Mouse (Mus musculus) heart, adult 2 months (tissue): ENCODE data around the gene Casp1. TPM values are rescaled to one million over a fixed set of nuclear protein-coding genes. Genes with fewer than 3 reads are reported as not detected.

Source experiments
- DNase-seq, 2 experiments: peaks; one replicate each; pipeline ENCODE4 v3.0.0; 2021
- H3K27ac ChIP-seq: fragments of 200-600 bp; 2 replicates; pipeline ENCODE4 v1.8.1; 2022
- H3K27me3 ChIP-seq: fragments of 200-500 bp; 2 replicates; pipeline ENCODE4 v1.6.1; 2012; ENCODE audit warnings: mild to moderate bottlenecking, low read length, inconsistent platforms, mixed read lengths; ENCODE audit not compliant: control insufficient read depth, insufficient read depth
- H3K36me3 ChIP-seq: fragments of 200-500 bp; 2 replicates; pipeline ENCODE4 v1.6.1; 2012; ENCODE audit warnings: low read length, inconsistent platforms; ENCODE audit not compliant: control insufficient read depth, insufficient read depth
- H3K4me1 ChIP-seq: fragments of 200-500 bp; 2 replicates; pipeline ENCODE4 v1.6.1; 2011; ENCODE audit warnings: low read length; ENCODE audit not compliant: control insufficient read depth, insufficient read depth
- H3K4me3 ChIP-seq: fragments of 200-600 bp; 2 replicates; pipeline ENCODE4 v1.8.1; 2022
- H3K79me2 ChIP-seq: fragments of 200-500 bp; replicated peaks from 2 replicates; pipeline ENCODE4 v1.6.1; 2012; ENCODE audit warnings: mild to moderate bottlenecking, inconsistent platforms, low read length, moderate library complexity, mixed read lengths; ENCODE audit not compliant: control insufficient read depth, insufficient read depth
- H3K9ac ChIP-seq: fragments of 200-500 bp; 2 replicates; pipeline ENCODE4 v1.6.1; 2012; ENCODE audit warnings: low read depth, mild to moderate bottlenecking, control low read depth, inconsistent platforms, low read length, mixed read lengths
- CTCF ChIP-seq: fragments of 200-600 bp; IDR thresholded peaks from 2 replicates; pipeline ENCODE4 v1.8.1; 2022; ENCODE audit warnings: antibody characterized with exemption, mild to moderate bottlenecking, moderate library complexity
- EP300 ChIP-seq: fragments of 200-500 bp; IDR thresholded peaks from 2 replicates; pipeline ENCODE4 v1.6.1; 2011; ENCODE audit warnings: low read depth, low read length, control low read depth; ENCODE audit not compliant: insufficient read depth
- POLR2A ChIP-seq: fragments of 200-500 bp; IDR thresholded peaks from 2 replicates; pipeline ENCODE4 v1.6.1; 2011; ENCODE audit warnings: mild to moderate bottlenecking, low read depth, low read length, control low read depth; ENCODE audit not compliant: insufficient read depth
- WGBS: fragments of 180-500 bp; shearing (Covaris S2); methylation state at CpG from one replicate; pipeline ENCODE4 v1.1.7; 2018; 5-methylcytosine and 5-hydroxymethylcytosine counted together
- intact Hi-C: fragments of 180-260 bp; cut with DNase I; formaldehyde crosslinking; loops from one replicate; pipeline ENCODE4 v1.15.1; 2025
- polyA plus RNA-seq: library from polyadenylated mRNA; depleted of rRNA; stranded (reverse); fragments of >200 nt; gene quantifications from 2 replicates; pipeline ENCODE4 v1.2.3, GENCODE M21; 2012
- total RNA-seq, 2 experiments: library from RNA; stranded (reverse); gene quantifications; 2 replicates each; pipeline ENCODE4 v1.2.3; 2021

The Casp1 gene
- total and polyA plus RNA-seq, 3 experiments: 0.39 to 1.4 (median 0.93) TPM

DNA sequence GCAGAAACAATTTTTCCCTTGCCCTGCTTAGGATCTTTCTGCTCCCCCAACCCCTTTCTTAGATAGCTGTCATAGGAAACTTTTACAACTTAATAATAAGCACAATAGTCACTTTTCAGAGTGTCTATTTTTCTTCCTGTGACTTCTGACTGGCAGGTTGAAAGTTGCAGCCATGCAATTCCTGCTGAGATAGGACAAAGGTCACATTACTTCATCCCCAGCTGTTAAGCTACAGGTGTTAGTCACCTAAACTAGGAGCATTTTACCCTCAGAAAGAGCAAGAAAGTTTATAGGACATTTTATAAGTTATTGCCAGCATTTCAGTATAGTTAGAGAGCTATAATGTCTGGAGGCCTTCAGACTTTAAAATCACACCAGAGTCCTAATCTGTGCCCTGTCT, 11.7 kb upstream of the Casp1 start:
- H3K4me1 ChIP-seq: no peaks in the 10 kb centered on the region
- TF ChIP-seq EP300 (no peak), CTCF (no peak), POLR2A (no peak)
- H3K79me2 ChIP-seq: no peaks in the 10 kb centered on the region
- no peak for DNase-seq
- no peaks in the 10 kb centered on the region for H3K36me3 ChIP-seq
- no peak overlapping the region for H3K4me3 ChIP-seq
- no peak overlapping the region for H3K27ac ChIP-seq
- no peaks in the 10 kb centered on the region for H3K27me3 ChIP-seq
- H3K9ac ChIP-seq: no peak overlapping the region
- intact Hi-C loops: no loop called here

DNA sequence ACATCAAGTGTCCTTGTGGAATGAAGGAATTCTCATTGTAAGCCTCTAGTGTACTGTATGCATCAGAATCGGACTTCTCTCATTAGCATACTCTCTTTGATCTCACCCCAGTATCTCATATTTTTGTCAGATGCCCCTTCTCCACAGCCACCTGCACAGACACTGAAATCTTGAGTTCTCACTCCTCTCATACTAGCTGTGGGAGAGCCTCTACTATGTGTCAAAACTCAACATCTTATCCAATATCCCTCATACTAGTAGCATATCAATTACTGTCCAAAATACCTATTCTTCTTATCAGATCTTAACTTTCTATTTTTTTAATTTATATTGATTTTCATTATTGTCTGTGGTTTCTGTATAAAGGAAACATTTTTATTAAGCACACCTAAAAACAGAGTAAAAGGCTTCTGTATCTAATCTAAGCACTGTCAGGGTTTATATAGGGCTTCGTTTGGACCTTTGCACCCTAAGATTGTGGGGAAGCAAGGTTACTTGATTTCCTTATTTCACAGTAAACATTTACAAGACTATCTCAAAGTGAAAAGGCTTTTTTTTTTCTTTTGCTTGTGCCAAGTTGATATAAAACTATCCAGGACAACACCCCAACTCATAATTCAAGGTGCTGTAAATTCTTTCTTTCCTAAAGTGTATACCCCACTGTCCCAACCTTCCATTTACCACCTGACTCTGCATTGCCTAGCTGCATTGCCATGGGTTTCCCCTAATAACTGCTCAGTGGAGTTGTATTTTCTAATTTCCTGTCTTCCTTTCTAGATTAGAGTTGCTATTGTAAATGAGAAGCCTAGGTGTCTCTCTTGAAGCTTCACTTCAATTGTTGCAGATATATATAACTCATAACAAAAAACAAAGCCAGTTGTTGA, 1.7 kb upstream of the Casp1 start:
- Histone ChIP-seq H3K79me2 (no peaks in the 10 kb centered on the region), H3K27ac (no peak overlapping the region), H3K4me1 (no peaks in the 10 kb centered on the region; the same call in 1 of the 2 replicates), H3K9ac (no peak overlapping the region), H3K27me3 (no peaks in the 10 kb centered on the region), H3K36me3 (no peaks in the 10 kb centered on the region), H3K4me3 (no peak overlapping the region)
- intact Hi-C loops: no loop called here
- TF ChIP-seq CTCF: no peak
- 69% methylated on average over 2 of the region's 2 CpGs for WGBS
- DNase-seq: no peak

DNA sequence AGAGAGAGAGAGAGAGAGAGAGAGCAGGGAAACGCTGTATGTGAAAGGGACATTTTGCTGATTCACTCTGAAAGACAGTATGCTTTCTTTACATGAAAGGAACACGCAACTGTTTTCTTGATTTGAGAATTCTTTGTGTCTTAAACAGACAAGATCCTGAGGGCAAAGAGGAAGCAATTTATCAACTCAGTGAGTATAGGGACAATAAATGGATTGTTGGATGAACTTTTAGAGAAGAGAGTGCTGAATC, 740 bp downstream of the Casp1 start:
- WGBS: 72% methylated on average over 2 of the region's 2 CpGs
- no peaks in the 10 kb centered on the region for H3K79me2 ChIP-seq
- intact Hi-C loops: no loop called here
- no peaks in the 10 kb centered on the region for H3K27me3 ChIP-seq
- no peak for DNase-seq
- H3K4me3 ChIP-seq: no peak overlapping the region
- TF ChIP-seq EP300 (no peak), POLR2A (no peak), CTCF (no peak)
- no peaks in the 10 kb centered on the region; the same call in 1 of the 2 replicates for H3K4me1 ChIP-seq
- no peak overlapping the region for H3K9ac ChIP-seq
- H3K36me3 ChIP-seq: no peaks in the 10 kb centered on the region
- H3K27ac ChIP-seq: no peak overlapping the region; the same call in 1 of the 2 replicates

DNA sequence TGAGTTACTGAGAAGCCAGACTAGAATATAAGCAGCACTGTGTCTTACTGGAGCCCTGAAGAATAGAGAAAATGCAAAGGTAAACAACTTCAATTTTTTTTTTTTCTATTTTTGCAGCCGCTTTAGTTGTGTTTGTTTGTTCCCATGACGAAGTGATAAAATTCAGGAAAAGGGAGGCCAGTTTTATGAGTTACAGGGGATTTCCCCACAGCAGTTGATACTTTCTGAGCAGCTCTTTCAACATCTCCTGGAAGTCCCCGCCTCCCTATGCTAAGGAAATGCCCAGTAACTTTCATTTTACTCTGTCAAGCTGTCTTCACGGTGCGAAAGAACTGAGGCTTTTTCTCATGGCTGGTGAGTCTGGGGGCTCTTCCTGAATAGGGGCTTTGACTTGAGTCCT, 10.2 kb downstream of the Casp1 start, which contains the start of gene Casp4:
Gene Casp4, plus strand, starts transcription at position 268 of the 400 bp plus-strand sequence.
- no peaks in the 10 kb centered on the region for H3K79me2 ChIP-seq
- intact Hi-C loops: loop anchor here (2.0 kb wide), 1 partner anchor 36 kb away; the partner anchor contains the start of gene Casp12
- TF ChIP-seq EP300: no peak
- TF ChIP-seq POLR2A: peak; percentile 36; the same call in 1 of the 2 replicates

DNA sequence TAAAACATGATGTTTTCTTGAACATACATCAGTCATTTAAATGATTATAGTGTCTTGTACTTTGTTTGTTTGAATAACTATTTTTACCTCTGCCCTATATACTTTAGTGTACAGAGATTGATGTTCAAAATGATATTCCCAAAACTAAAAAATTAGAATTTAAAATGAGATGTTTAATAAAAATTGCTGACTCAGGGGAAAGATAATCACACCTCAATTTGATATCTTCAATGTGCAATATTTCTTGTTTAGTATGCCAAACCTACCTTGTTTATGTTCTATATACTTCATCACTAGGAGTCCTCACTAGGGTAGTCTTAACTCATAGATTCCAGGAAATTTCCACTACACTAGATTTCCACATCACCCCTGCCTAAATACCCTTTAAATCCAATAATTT, 11.8 kb downstream of the Casp1 start:
- H3K4me3 ChIP-seq: no peak overlapping the region
- no peak overlapping the region for H3K9ac ChIP-seq
- H3K27ac ChIP-seq: no peak overlapping the region
- no peaks in the 10 kb centered on the region for H3K36me3 ChIP-seq
- no peaks in the 10 kb centered on the region; the same call in none of the 2 replicates for H3K4me1 ChIP-seq
- H3K27me3 ChIP-seq: no peaks in the 10 kb centered on the region
- intact Hi-C loops: no loop called here
- TF ChIP-seq POLR2A (no peak), EP300 (no peak), CTCF (no peak)
- H3K79me2 ChIP-seq: no peaks in the 10 kb centered on the region
- DNase-seq: no peak

More for the DNA sequence above, 10.2 kb downstream of the Casp1 start, which contains the start of gene Casp4:
- Histone ChIP-seq H3K9ac (peak within 1 kb of the TSS; percentile 57; the same call in 1 of the 2 replicates), H3K4me3 (peak within 1 kb of the TSS; percentile 58), H3K27ac (peak within 1 kb of the TSS; percentile 74), H3K27me3 (no peaks in the 10 kb centered on the region), H3K36me3 (no peaks in the 10 kb centered on the region), H3K4me1 (no peaks in the 10 kb centered on the region; the same call in none of the 2 replicates)
- DNase-seq: peak; percentile 35 to 63
- 18% methylated on average over 5 of the region's 5 CpGs for WGBS

DNA sequence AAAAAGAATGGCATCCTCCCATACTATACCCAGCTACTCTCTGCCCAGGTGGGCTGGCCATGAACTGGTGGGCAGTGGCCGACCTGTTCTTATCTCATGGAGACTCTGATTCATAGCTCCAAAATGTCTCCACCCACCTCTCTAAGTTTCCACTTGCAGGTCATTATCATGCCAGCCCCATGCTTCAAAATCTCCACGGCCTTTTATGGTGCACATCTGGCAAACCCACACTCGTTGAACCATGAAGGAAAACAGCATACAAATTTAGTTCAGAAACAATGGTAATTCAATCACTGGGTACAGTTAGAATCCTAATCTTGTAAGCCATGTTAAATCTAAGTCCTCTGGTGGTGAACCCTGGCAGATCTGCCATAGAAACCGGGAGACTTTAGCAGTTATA, 13.1 kb downstream of the Casp1 start:
- Histone ChIP-seq H3K79me2 (no peaks in the 10 kb centered on the region), H3K9ac (no peak overlapping the region), H3K27me3 (no peaks in the 10 kb centered on the region), H3K27ac (peak overlapping the region; percentile 21; the same call in 1 of the 2 replicates), H3K36me3 (no peaks in the 10 kb centered on the region), H3K4me3 (no peak overlapping the region), H3K4me1 (no peaks in the 10 kb centered on the region; the same call in none of the 2 replicates)
- peak in 1 of 2 experiments; percentile 9 for DNase-seq
- intact Hi-C loops: no loop called here
- TF ChIP-seq CTCF: no peak
- no peak for TF ChIP-seq POLR2A
- WGBS: 33% methylated on average over 4 of the region's 4 CpGs
